Mouse (Mus musculus): ENCODE results near the gene Aldh1l1. TPM values are rescaled to one million over a fixed set of nuclear protein-coding genes. Genes with fewer than 3 reads are reported as not detected.

Gene Aldh1l1
- 70.1 and 86.7 TPM in 2 replicates for polyA plus RNA-seq (2012; rRNA removed)

DNA sequence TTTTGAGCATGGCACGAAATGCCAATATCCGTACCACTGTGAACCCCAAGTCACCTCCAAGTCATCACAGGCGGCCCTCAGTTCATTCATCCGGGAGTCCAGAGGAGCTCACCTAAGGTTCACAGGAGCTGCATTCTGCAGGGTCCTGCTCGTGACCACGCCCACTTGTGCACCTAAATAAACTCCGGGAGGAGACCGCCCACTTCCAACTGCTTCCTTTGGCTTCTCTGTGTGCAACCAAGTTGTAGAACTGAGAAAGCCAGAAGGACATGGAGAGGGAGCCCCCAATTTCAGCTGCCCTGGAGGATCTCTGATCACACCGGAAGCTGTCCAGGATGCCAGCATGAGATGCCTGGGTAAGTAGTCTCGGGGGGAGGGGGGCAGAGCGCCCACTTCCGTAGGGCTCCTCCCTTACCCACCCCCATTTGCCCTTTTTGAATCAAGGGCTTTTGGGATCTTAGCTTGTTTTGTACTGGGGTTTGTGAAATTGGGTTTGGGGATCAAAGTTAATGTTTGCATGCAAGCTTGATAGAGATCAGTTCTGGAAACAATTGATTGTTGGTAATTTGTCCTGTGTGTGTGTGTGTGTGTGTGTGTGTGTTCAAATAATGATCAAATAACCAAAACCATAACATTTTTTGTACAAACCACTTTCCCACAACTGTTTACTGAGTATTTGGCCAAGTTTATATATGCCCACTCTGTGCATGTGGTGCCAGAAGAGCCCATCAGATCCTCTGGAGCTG lies at the start of gene Aldh1l1:
TSS of gene Aldh1l1 (plus strand) at position 252 of the 746 bp plus-strand sequence.
- 63% methylated on average over 12 of the region's 12 CpGs for WGBS
- no peak for DNase-seq (ENCODE audit: low read depth, low spot score)

GRCm38 (mm10) chr6:90437041-90437440 lies 49.2 kb upstream of the Aldh1l1 start:
- no peak for DNase-seq (ENCODE audit: low read depth, low spot score)
- 84% methylated on average over 3 of the region's 3 CpGs for WGBS

DNA sequence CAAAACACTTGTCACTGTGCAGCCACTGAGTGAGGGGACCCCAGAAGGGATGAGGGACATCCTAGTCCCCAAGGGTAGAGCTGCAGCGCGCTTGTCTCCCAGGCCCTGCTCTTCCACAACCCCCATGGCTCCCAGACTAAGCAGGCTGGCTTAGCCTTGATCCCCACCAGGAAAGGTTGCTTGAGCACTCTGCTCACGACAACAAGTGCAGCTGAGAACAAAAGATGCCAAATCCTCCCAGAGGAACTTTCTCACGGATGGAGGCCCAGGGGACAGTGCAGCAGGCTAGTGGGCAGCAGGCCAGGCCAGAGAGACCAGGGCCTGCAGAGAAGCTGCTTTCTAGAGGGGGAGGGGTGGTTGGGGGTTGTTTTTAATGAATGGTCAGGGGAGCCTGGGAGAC lies 39.3 kb upstream of the Aldh1l1 start:
- WGBS, result 58% methylated on average over 4 of the region's 4 CpGs
- DNase-seq (ENCODE audit: low read depth, low spot score), result no peak

- 10% methylated on average over 7 of the region's 7 CpGs for WGBS
- no peak for DNase-seq (ENCODE audit: low read depth, low spot score)
Observed at GRCm38 (mm10) chr6:90450179-90450578, 36.0 kb upstream of the Aldh1l1 start.

GRCm38 (mm10) chr6:90450697-90451096 lies 35.5 kb upstream of the Aldh1l1 start:
- WGBS, result 42% methylated on average over 5 of the region's 5 CpGs
- DNase-seq (ENCODE audit: low read depth, low spot score), result no peak

GRCm38 (mm10) chr6:90451512-90451911 lies 34.7 kb upstream of the Aldh1l1 start:
- 85% methylated on average over 5 of the region's 5 CpGs for WGBS
- no peak for DNase-seq (ENCODE audit: low read depth, low spot score)

DNA sequence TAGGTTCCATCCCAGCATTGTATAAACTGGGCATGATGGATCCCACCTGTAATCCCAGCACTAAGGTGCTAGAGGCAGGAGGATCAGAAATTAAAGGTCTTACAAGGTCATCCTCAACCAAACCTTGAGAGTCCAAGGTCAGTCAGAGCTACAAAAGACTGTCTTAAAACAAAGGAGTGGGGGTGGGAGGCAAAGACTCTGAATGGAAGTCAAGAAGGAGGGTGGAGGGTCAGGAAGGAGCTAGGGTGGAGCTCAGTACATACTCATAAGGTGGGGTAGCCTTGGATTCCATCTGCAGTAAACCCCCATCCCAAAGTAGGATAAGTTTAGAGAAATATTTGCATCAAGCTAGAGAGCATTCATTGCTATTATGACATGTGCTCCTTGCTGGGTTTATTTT lies 33.6 kb upstream of the Aldh1l1 start:
- no peak for DNase-seq (ENCODE audit: low read depth, low spot score)

- DNase-seq (ENCODE audit: low read depth, low spot score), result no peak
Observed at GRCm38 (mm10) chr6:90453751-90454150, 32.5 kb upstream of the Aldh1l1 start.

GRCm38 (mm10) chr6:90457421-90457820 lies 28.8 kb upstream of the Aldh1l1 start:
- no peak for DNase-seq (ENCODE audit: low read depth, low spot score)
- WGBS, result 75% methylated on average over 2 of the region's 2 CpGs

More at GRCm38 (mm10) chr6:90453751-90454150, 32.5 kb upstream of the Aldh1l1 start:
- 88% methylated on average over 5 of the region's 5 CpGs for WGBS

GRCm38 (mm10) chr6:90461181-90461580 lies 25.0 kb upstream of the Aldh1l1 start:
- DNase-seq (ENCODE audit: low read depth, low spot score), result no peak
- 50% methylated on average over 2 of the region's 2 CpGs for WGBS

DNA sequence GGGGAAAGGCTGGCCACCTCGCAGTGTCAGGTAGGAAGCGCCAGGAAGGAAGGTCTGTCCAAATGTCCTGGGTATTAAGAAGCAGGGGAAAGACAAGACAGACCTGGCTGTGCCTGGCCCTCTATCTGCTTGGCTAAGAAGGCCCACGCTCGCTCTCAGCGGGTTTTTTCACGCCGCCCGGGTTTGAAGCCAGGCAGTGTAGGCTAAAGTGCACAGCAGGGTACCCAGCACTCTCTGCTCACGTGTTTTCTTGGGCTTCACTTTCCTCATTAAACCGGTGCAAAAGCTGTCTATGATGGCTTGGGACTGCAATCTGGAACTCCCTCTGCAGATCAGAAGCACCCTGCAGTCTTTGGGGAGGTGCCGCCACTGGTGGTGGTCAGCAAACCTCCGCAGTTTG lies 24.5 kb upstream of the Aldh1l1 start:
- no peak for DNase-seq (ENCODE audit: low read depth, low spot score)
- 38% methylated on average over 12 of the region's 12 CpGs for WGBS

- no peak for DNase-seq (ENCODE audit: low read depth, low spot score)
Observed at GRCm38 (mm10) chr6:90462181-90462706, 24.0 kb upstream of the Aldh1l1 start, which contains the start of gene Klf15. Klf15 (plus strand) TSS chr6:90462576.

DNA sequence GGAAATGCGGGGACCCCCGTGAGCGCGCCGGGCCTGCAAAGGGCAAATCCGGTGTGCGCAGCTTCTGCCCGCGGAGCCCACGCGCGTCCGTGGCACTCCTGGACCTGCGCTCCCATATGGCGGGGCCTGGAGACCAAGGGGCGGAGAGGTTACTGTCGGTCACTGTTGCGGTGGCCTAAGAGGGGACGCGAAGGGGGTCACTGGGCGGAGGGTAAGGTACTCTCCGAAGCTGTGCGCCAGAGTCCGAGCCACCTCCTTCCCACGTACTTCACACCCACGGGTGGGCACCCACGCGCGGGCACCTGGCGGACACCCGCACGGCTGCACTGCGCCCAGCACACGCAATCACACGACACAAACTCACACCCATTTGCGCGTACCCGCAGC lies 23.4 kb upstream of the Aldh1l1 start:
- under 1% methylated on average over 38 of the region's 38 CpGs for WGBS
- no peak for DNase-seq (ENCODE audit: low read depth, low spot score)

More at GRCm38 (mm10) chr6:90462181-90462706, 24.0 kb upstream of the Aldh1l1 start, which contains the start of gene Klf15:
- WGBS, result 2% methylated on average over 70 of the region's 70 CpGs

DNA sequence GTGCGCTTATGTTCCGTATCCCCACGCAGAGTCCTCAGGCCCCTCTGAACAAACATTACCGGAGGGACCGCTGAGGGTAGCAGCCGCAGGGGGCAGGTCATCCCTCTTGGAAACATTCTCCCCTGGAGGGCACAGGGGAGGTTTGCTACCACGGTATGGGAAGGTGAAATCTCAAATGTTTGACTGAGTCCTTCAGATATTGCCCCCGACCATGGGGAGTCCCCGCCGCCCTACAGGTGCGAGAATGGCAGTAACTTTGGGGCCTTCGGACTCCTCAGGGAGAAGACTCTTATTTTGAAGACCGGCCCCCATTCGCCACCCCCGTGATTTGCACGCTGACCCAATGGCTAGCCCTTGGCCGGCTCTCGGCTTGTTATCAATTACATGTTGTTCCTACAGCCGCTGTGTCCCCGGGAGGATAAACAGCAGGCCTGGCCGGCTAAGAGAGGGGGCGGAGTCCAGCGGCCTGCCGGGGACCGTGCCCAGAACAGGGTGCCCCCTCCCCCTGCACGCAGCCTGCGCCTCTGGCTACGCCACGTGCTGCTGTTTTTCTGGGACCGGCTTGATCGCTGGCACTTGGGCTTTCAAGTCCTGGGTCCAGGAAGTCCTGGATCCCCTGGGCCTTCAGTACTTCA lies 22.9 kb upstream of the Aldh1l1 start:
- no peak for DNase-seq (ENCODE audit: low read depth, low spot score)
- under 1% methylated on average over 31 of the region's 31 CpGs for WGBS

DNA sequence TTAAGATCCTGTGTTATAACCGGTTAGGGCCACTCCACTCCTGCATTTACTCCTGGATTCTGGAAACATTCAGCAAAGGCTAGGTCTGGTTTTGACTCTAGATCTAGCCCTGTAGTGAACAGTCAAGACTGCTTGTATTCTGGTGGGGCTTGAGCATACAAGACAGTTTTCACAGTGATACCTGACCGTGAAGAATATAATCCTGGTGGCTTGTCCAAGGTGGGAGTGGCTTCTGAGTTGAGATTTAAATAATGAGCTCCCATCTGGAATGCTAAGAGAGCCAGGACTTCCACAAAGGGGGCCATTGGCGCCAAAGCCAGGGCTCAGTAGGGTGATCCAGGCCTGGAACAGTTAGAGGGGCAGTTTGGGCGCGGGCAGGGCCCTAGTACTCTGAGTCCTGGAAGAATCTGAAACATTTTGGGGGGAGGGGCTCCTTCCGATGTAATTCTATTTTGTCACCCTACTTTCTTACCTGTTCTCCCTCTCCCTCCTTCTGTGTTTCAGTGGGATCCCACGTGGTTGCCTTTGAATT lies 22.3 kb upstream of the Aldh1l1 start:
- no peak for DNase-seq (ENCODE audit: low read depth, low spot score)
- 53% methylated on average over 7 of the region's 7 CpGs for WGBS

GRCm38 (mm10) chr6:90465028-90465640 lies 21.1 kb upstream of the Aldh1l1 start:
- DNase-seq (ENCODE audit: low read depth, low spot score), result no peak
- 91% methylated on average over 11 of the region's 11 CpGs for WGBS

DNA sequence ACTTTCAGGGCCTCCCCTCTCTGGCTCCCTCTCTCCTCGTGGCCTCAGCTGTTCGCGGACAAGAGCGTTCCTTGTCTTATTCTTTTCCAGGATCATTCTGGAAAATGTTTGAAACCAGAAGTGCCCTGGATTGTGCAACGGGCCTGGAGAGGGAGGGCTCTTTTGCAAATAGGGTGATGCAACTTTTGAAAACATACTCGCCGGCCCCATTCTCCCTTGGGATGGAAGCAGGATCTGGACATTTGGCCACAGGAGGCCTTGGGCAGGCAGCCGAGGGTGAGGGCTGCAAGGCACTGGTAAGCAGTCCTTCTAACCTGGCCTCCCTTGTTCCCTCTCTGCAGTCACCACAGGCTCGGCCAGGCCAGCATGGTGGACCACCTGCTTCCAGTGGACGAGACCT lies 20.1 kb upstream of the Aldh1l1 start:
- 72% methylated on average over 10 of the region's 10 CpGs for WGBS
- no peak for DNase-seq (ENCODE audit: low read depth, low spot score)

DNA sequence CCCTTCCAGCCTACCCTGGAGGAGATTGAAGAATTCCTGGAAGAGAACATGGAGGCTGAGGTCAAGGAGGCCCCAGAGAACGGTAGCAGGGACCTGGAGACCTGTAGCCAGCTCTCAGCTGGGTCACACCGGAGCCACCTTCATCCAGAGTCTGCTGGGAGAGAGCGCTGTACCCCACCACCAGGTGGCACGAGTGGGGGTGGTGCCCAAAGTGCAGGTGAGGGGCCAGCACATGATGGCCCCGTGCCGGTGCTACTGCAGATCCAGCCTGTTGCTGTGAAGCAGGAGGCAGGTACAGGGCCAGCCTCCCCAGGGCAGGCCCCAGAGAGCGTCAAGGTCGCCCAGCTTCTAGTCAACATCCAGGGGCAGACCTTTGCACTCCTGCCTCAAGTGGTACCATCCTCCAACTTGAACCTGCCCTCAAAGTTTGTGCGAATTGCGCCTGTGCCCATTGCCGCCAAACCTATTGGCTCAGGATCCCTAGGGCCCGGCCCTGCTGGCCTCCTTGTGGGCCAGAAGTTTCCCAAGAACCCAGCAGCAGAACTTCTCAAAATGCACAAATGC lies 19.3 kb upstream of the Aldh1l1 start:
- no peak for DNase-seq (ENCODE audit: low read depth, low spot score)
- WGBS, result 88% methylated on average over 12 of the region's 12 CpGs

DNA sequence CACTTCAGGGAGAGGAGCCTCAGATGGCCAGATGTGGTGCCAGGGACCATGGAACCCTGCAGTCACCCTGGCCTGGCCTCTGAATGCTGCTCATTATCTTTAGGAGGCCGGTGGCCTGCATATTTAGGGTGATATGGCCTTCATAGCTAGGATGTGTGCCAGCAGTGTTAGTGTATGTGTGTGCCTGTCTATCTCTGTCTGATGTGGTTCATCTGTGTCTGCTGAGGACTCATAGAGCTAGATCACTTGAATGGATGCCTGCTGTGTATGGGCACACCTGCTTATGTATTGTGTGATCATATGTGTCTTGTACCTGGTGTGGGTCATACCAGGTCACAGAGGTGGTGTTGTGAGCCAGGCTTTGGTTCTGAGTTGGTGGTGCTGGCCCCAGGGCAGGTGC lies 18.0 kb upstream of the Aldh1l1 start:
- DNase-seq (ENCODE audit: low read depth, low spot score), result no peak
- 72% methylated on average over 1 of the region's 1 CpGs for WGBS

DNA sequence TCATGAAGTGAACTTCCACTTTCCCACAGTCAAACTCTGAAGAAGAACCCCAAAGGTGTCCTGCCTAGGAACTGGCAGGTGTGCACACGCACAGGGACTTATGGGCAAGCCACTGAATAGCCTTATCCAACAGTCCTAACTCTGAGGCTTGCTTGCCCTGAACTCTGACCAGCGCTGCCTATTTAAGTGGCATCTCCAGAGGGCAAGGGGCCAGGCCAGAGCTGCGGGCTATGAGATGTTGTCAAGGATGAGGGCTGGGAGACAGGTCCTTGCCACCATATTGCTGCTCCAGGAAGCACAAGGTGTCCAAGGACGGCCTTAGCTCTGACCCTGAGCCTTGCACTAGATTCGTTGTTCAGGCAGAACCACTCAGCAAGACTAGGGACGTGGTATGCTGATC lies 17.2 kb upstream of the Aldh1l1 start:
- DNase-seq (ENCODE audit: low read depth, low spot score), result no peak
- WGBS, result 82% methylated on average over 6 of the region's 6 CpGs

All from large intestine, adult 2 months (tissue).